Mouse (Mus musculus) liver, embryonic 14.5 days (tissue): ENCODE measurements around the gene Szrd1. TPM values are rescaled to one million over a fixed set of nuclear protein-coding genes. Genes with fewer than 3 reads are reported as not detected.

Experiments
- ATAC-seq: fragments of 200-750 bp; cut with Nextera tagmentation; 2 replicates; pipeline ENCODE4 v1.8.0; 2017; ENCODE audit warnings: moderate number of reproducible peaks, mild to moderate bottlenecking, moderate library complexity; ENCODE audit not compliant: insufficient read depth
- DNase-seq, 3 experiments: peaks; one replicate each; pipeline ENCODE4 v3.0.0-alpha.2; 2012 to 2013; ENCODE audit warnings: low read depth in 3 of 3, low spot score in 3 of 3
- H3K27ac ChIP-seq: fragments of 300-500 bp; sonication (generic); 2 replicates; pipeline ENCODE4 v1.5.1; 2014; ENCODE audit warnings: moderate library complexity, mild to moderate bottlenecking, control low read depth, inconsistent platforms
- H3K27me3 ChIP-seq: fragments of 300-500 bp; sonication (generic); 2 replicates; pipeline ENCODE4 v1.6.1; 2014; ENCODE audit warnings: mild to moderate bottlenecking, low read length, moderate library complexity; ENCODE audit not compliant: control insufficient read depth, insufficient read depth
- H3K36me3 ChIP-seq: fragments of 300-500 bp; sonication (generic); replicated peaks from 2 replicates; pipeline ENCODE4 v1.6.1; 2014; ENCODE audit warnings: low read depth; ENCODE audit not compliant: control insufficient read depth, insufficient read depth
- H3K4me1 ChIP-seq, 2 experiments: fragments of 200-500 bp in 1 of 2; fragments of 300-500 bp in 1 of 2; sonication (generic) in 1 of 2; replicated peaks; 2 replicates each; pipeline ENCODE4 v1.6.1; 2012 to 2014; ENCODE audit warnings: antibody characterized with exemption in 1 of 2, inconsistent platforms in 1 of 2, low read length in 1 of 2; ENCODE audit not compliant: control insufficient read depth in 2 of 2, insufficient read depth in 2 of 2
- H3K4me2 ChIP-seq: fragments of 300-500 bp; sonication (generic); 2 replicates; pipeline ENCODE4 v1.6.1; 2014; ENCODE audit warnings: low read depth, mild to moderate bottlenecking, control low read depth, moderate library complexity
- H3K4me3 ChIP-seq, 2 experiments: fragments of 200-500 bp in 1 of 2; fragments of 300-500 bp in 1 of 2; sonication (generic) in 1 of 2; 2 replicates each; pipeline ENCODE4 v1.5.1; 2012 to 2014; ENCODE audit warnings: low read depth in 2 of 2, low read length in 2 of 2, mild to moderate bottlenecking in 2 of 2, control low read depth in 1 of 2, inconsistent platforms in 1 of 2, moderate library complexity in 1 of 2; ENCODE audit not compliant: insufficient read depth in 1 of 2
- H3K9ac ChIP-seq: fragments of 300-500 bp; sonication (generic); replicated peaks from 2 replicates; pipeline ENCODE4 v1.6.1; 2014; ENCODE audit warnings: mild to moderate bottlenecking, control low read depth, moderate library complexity
- H3K9me3 ChIP-seq: fragments of 300-500 bp; sonication (generic); 2 replicates; pipeline ENCODE4 v1.6.1; 2016; ENCODE audit warnings: low read length, mixed read lengths; ENCODE audit not compliant: control insufficient read depth
- CTCF ChIP-seq: IDR thresholded peaks from 2 replicates; pipeline ENCODE4 v1.5.1; 2016; ENCODE audit warnings: antibody characterized with exemption, low read depth, control low read depth
- EP300 ChIP-seq: IDR thresholded peaks from 2 replicates; pipeline ENCODE4 v1.6.1; 2016; ENCODE audit warnings: antibody characterized with exemption, low read depth
- WGBS: fragments of 180-500 bp; shearing (Covaris S2); extraction: QIAGEN DNeasy Blood & Tissue Kit; methylation state at CpG from one replicate; pipeline ENCODE4 v1.1.7; 2014; ENCODE audit not compliant: insufficient replicate concordance; 5-methylcytosine and 5-hydroxymethylcytosine counted together
- polyA plus RNA-seq, 2 experiments: library from polyadenylated mRNA; depleted of rRNA in 1 of 2; stranded (reverse) in 1 of 2; unstranded in 1 of 2; fragments of >200 nt; fragmentation: Nextera tagmentation in 1 of 2; extraction: Ambion mirVana in 1 of 2; gene quantifications; 2 replicates each; pipeline versions ENCODE4 v1.2.1 to v1.2.3; 2012 to 2014

The Szrd1 gene
- polyA plus RNA-seq, 2 experiments, result 13.3 to 14.3 TPM

GRCm38 (mm10) chr4:141086862-141087261 lies 52.7 kb downstream of the Szrd1 start:
- Histone ChIP-seq H3K4me1 (peaks cover 0 to 6% of the 10 kb centered on the region in 2 experiments; a peak in 1 of 4 replicates), H3K27me3 (no peaks in the 10 kb centered on the region), H3K9me3 (no peaks in the 10 kb centered on the region), H3K27ac (no peak overlapping the region), H3K9ac (no peak overlapping the region), H3K4me2 (0 out of 2 replicates have a peak overlapping the region, but pooled peaks have one; percentile 3), H3K4me3 (no peak overlapping the region), H3K36me3 (no peaks in the 10 kb centered on the region)
- TF ChIP-seq EP300 (no peak), CTCF (no peak)
- WGBS, result 36% methylated on average over 10 of the region's 10 CpGs
- DNase-seq (no peak), ATAC-seq (peak; percentile 82)

GRCm38 (mm10) chr4:141078510-141079137 lies 61.0 kb downstream of the Szrd1 start:
- H3K9ac ChIP-seq, result no peak overlapping the region
- 67% methylated on average over 18 of the region's 18 CpGs for WGBS
- peaks cover 27% of the 10 kb centered on the region in 2 experiments for H3K4me1 ChIP-seq
- no peak for DNase-seq
- TF ChIP-seq CTCF (no peak), EP300 (no peak)
- ATAC-seq, result no peak
- H3K27ac ChIP-seq, result no peak overlapping the region
- H3K4me2 ChIP-seq, result peak overlapping the region; percentile 17; the same call in 1 of the 2 replicates
- H3K36me3 ChIP-seq, result peaks cover 3% of the 10 kb centered on the region
- H3K9me3 ChIP-seq, result no peaks in the 10 kb centered on the region
- H3K4me3 ChIP-seq, result peak overlapping the region in 1 of 2 experiments; percentile 96; a peak in 1 of 4 replicates
- no peaks in the 10 kb centered on the region for H3K27me3 ChIP-seq

- Histone ChIP-seq H3K4me1 (peaks cover 29 to 34% of the 10 kb centered on the region in 2 experiments), H3K27me3 (no peaks in the 10 kb centered on the region), H3K4me3 (peak within 1 kb of the TSS; percentile 96), H3K36me3 (peaks cover 10% of the 10 kb centered on the region), H3K9ac (peak within 1 kb of the TSS; percentile 94), H3K4me2 (peak within 1 kb of the TSS; percentile 97), H3K27ac (peak within 1 kb of the TSS; percentile 93), H3K9me3 (no peaks in the 10 kb centered on the region)
- under 1% methylated on average over 67 of the region's 67 CpGs for WGBS
- peak; percentile 89 to 93 (median 92) for DNase-seq
- TF ChIP-seq EP300 (0 out of 2 replicates have a peak, but pooled peaks have one; percentile 42), CTCF (peak; percentile 94)
- ATAC-seq, result peak; percentile 82
Observed at GRCm38 (mm10) chr4:141077681-141078509, 61.7 kb downstream of the Szrd1 start, which contains the start of gene Necap2. Gene Necap2, minus strand, starts transcription at chr4:141078357.

DNA sequence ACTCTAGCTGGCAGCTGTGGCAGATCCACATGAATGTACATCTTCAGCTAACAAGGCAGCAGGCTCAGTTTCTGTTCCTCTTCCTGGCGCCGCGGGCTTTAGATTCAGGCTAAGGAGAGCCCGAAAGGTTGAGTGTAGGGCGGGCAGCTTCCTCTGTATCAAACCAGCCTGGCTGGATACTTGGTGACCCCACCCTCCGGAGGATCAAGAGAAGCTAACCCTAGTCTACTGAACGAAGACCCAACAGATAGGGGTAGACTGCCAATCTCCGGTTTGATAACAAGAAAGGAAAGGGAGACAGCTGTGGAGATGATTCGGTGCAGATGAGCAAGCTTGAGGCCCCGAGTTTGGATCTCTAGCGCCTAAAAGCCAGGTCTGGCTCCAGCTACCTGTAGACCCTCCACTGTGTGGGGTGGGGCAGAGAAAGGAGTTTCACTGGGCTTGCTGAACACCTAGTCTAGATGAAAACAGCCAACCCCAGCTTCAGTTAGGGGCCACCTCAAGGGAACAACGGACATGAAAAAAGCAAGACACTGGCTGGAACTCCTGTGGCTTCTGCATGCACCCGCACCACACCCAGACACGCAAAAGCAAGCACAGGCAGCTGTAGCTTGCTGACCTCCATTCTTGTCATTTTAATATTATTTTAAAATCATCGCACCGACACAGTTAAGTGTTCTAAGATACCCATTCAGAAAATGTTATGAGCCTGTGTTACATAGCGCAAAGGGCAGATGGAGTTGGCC lies 62.6 kb downstream of the Szrd1 start:
- peak overlapping the region; percentile 97 for H3K4me2 ChIP-seq
- H3K4me1 ChIP-seq, result peaks cover 29 to 36% of the 10 kb centered on the region in 2 experiments
- TF ChIP-seq EP300 (no peak), CTCF (no peak)
- WGBS, result 12% methylated on average over 17 of the region's 17 CpGs
- H3K27me3 ChIP-seq, result no peaks in the 10 kb centered on the region
- peak overlapping the region; percentile 93 for H3K27ac ChIP-seq
- DNase-seq (peak; percentile 59 to 68 (median 66)), ATAC-seq (peak; percentile 75)
- H3K36me3 ChIP-seq, result peaks cover 20% of the 10 kb centered on the region
- peak overlapping the region; percentile 94 for H3K9ac ChIP-seq
- H3K9me3 ChIP-seq, result no peaks in the 10 kb centered on the region
- peak overlapping the region; percentile 96 for H3K4me3 ChIP-seq
